Mouse (Mus musculus): ENCODE data around the gene Slc25a35.
"Not testable (repeated sequence)": the region's sequence is repeated elsewhere in the genome, so short reads cannot be mapped to it uniquely, and the experiment has no call there.

Gene Slc25a35

GRCm38 (mm10) chr11:68961596-68961995 lies 6.3 kb upstream of the Slc25a35 start:
- DNase-seq (ENCODE audit: low read depth, low spot score), result no peak

GRCm38 (mm10) chr11:68962159-68962558 lies 5.8 kb upstream of the Slc25a35 start:
- not testable (repeated sequence) for DNase-seq (ENCODE audit: low read depth, low spot score)

DNA sequence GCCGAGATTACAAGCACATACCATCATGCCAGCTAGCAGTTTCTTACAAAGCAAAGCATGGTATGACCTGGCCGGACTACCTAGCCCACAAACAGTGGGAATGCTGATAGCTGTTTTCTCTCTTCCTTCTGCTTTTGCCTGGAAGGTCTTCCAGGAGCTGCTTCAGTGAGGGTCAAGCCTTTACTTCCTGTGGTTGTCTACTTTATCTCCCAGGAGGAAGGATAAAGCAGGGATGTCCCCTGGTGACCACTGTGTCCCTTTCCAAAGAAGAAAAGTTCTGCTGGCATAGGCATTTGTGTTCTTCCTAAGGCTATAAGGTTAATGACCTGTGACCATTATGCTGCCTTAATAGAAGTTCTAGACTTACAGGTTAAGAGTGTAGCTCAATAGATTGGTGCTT lies 4.5 kb upstream of the Slc25a35 start:
- no peak for DNase-seq (ENCODE audit: low read depth, low spot score)

- DNase-seq (ENCODE audit: low read depth, low spot score), result no peak
Observed at GRCm38 (mm10) chr11:68965050-68965449, 2.9 kb upstream of the Slc25a35 start.

GRCm38 (mm10) chr11:68965845-68966244 lies 2.1 kb upstream of the Slc25a35 start:
- DNase-seq (ENCODE audit: low read depth, low spot score), result peak; percentile 84

- no peak for DNase-seq (ENCODE audit: low read depth, low spot score)
Observed at GRCm38 (mm10) chr11:68966554-68966953, 1.4 kb upstream of the Slc25a35 start.

GRCm38 (mm10) chr11:68968752-68969151 lies 821 bp downstream of the Slc25a35 start:
- no peak for DNase-seq (ENCODE audit: low read depth, low spot score)

DNA sequence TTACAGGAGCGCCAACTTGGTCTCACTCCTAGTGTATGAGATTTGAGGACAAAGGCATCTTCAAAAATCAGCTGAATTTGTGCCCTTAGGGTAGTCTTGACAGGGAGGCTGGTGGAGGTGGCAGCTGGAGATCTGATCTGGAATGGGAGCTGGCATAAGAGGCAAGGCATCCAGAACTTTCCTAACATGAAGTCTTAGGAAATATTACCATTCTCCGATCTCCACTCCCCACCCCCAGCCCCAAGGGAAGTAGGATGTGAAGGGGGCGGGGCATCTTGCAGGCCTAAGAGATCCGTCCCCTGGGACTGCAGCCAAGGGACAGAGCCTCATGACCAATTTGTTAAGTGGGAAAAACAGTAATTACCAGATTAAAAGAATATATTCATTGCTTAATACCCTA lies 2.3 kb downstream of the Slc25a35 start:
- DNase-seq (ENCODE audit: low read depth, low spot score), result no peak

GRCm38 (mm10) chr11:68973250-68974058 lies 5.5 kb downstream of the Slc25a35 start:
- DNase-seq (ENCODE audit: low read depth, low spot score), result peak; percentile 80

- DNase-seq (ENCODE audit: low read depth, low spot score), result no peak
Observed at GRCm38 (mm10) chr11:68974059-68974450, 6.1 kb downstream of the Slc25a35 start.

GRCm38 (mm10) chr11:68975085-68975484 lies 7.2 kb downstream of the Slc25a35 start, which contains the start of gene Rangrf:
Gene Rangrf, minus strand, starts transcription at chr11:68975185.
- no peak for DNase-seq (ENCODE audit: low read depth, low spot score)

- DNase-seq (ENCODE audit: low read depth, low spot score), result no peak
Observed at GRCm38 (mm10) chr11:68975601-68976000, 7.7 kb downstream of the Slc25a35 start.

- no peak for DNase-seq (ENCODE audit: low read depth, low spot score)
Observed at GRCm38 (mm10) chr11:68979320-68979733, 11.4 kb downstream of the Slc25a35 start.

DNA sequence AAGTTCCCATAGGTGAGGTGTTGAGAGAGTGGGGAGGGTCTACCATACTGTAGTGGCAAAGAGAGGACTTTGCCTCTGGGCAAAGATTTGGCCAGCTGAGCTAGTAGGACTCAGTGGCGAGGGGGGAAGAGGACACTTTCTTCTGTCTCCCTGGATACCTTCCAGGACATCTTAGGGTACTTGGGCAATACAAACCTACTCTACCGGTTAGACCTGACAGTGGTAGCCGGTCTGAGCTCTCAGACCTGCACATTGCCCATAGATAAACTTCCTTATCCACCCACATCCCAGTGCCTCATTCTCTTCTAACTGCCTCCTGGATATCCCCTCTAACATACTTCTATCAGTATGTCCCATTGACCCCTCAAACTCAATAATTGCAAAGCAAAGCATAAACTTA lies 13.0 kb downstream of the Slc25a35 start:
- no peak for DNase-seq (ENCODE audit: low read depth, low spot score)

GRCm38 (mm10) chr11:68982639-68983369 lies 14.9 kb downstream of the Slc25a35 start:
- peak; percentile 70 for DNase-seq (ENCODE audit: low read depth, low spot score)

GRCm38 (mm10) chr11:68987365-68987882 lies 19.5 kb downstream of the Slc25a35 start:
- no peak for DNase-seq (ENCODE audit: low read depth, low spot score)

GRCm38 (mm10) chr11:68988341-68988740 lies 20.4 kb downstream of the Slc25a35 start:
- no peak for DNase-seq (ENCODE audit: low read depth, low spot score)

GRCm38 (mm10) chr11:68993122-68993521 lies 25.2 kb downstream of the Slc25a35 start:
- no peak for DNase-seq (ENCODE audit: low read depth, low spot score)

GRCm38 (mm10) chr11:68994377-68994776 lies 26.4 kb downstream of the Slc25a35 start:
- DNase-seq (ENCODE audit: low read depth, low spot score), result no peak

- no peak for DNase-seq (ENCODE audit: low read depth, low spot score)
Observed at GRCm38 (mm10) chr11:68997080-68997479, 29.1 kb downstream of the Slc25a35 start.

- not testable (repeated sequence) for DNase-seq (ENCODE audit: low read depth, low spot score)
Observed at GRCm38 (mm10) chr11:69002782-69003181, 34.9 kb downstream of the Slc25a35 start.

DNA sequence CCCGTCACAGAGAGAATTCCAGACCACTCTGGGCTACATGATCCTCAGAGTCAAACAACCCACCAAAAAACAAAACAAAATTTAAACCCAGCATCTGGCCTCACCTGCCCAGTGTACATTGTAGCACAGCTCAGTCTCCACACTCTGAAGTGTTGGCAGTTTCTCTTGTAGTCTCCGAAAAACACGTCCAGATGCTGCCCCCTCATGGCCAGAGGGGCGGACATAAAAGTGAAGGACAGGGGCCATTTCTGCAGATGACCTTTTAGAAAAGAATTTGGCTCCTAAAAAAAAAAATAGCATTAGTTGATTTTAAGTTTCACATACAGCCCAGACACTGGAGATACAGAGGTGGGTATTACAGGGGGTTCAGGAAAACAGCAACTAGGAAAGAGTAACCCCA lies 35.7 kb downstream of the Slc25a35 start:
- DNase-seq (ENCODE audit: low read depth, low spot score), result no peak

GRCm38 (mm10) chr11:69005193-69005592 lies 37.3 kb downstream of the Slc25a35 start:
- no peak for DNase-seq (ENCODE audit: low read depth, low spot score)
